Mouse (Mus musculus) T-cell, adult 2 months (primary cell): ENCODE data around the gene Ltbp1.

Experiments
- DNase-seq: peaks from one replicate; pipeline ENCODE4 v3.0.0; 2022; ENCODE audit warnings: low spot score

The Ltbp1 gene

GRCm38 (mm10) chr17:75067314-75067713, 61.9 kb downstream of the Ltbp1 start:
- no peak for DNase-seq

- DNase-seq, result no peak
Measured at GRCm38 (mm10) chr17:75069232-75069631, 63.9 kb downstream of the Ltbp1 start.

GRCm38 (mm10) chr17:75071174-75071573, 65.8 kb downstream of the Ltbp1 start:
- no peak for DNase-seq

GRCm38 (mm10) chr17:75071749-75072148, 66.4 kb downstream of the Ltbp1 start:
- DNase-seq, result no peak

- DNase-seq, result no peak
Measured at GRCm38 (mm10) chr17:75073887-75074286, 68.5 kb downstream of the Ltbp1 start.

- DNase-seq, result no peak
Measured at GRCm38 (mm10) chr17:75074978-75075699, 69.8 kb downstream of the Ltbp1 start.

- DNase-seq, result no peak
Measured at GRCm38 (mm10) chr17:75081401-75081800, 76.0 kb downstream of the Ltbp1 start.

- DNase-seq, result no peak
Measured at GRCm38 (mm10) chr17:75082449-75082848, 77.1 kb downstream of the Ltbp1 start.

- DNase-seq, result no peak
Measured at GRCm38 (mm10) chr17:75087296-75087941, 82.1 kb downstream of the Ltbp1 start.

- DNase-seq, result no peak
Measured at GRCm38 (mm10) chr17:75088232-75088631, 82.9 kb downstream of the Ltbp1 start.

GRCm38 (mm10) chr17:75088727-75089126, 83.4 kb downstream of the Ltbp1 start:
- no peak for DNase-seq

- no peak for DNase-seq
Measured at GRCm38 (mm10) chr17:75090556-75090955, 85.2 kb downstream of the Ltbp1 start.

- no peak for DNase-seq
Measured at GRCm38 (mm10) chr17:75093563-75093962, 88.2 kb downstream of the Ltbp1 start.

- DNase-seq, result no peak
Measured at GRCm38 (mm10) chr17:75094591-75094990, 89.2 kb downstream of the Ltbp1 start.

GRCm38 (mm10) chr17:75096727-75097126, 91.4 kb downstream of the Ltbp1 start:
- no peak for DNase-seq

GRCm38 (mm10) chr17:75097367-75097766, 92.0 kb downstream of the Ltbp1 start:
- no peak for DNase-seq

- no peak for DNase-seq
Measured at GRCm38 (mm10) chr17:75101215-75101614, 95.8 kb downstream of the Ltbp1 start.

GRCm38 (mm10) chr17:75101994-75102393, 96.6 kb downstream of the Ltbp1 start:
- DNase-seq, result no peak

- no peak for DNase-seq
Measured at GRCm38 (mm10) chr17:75107412-75107811, 102.0 kb downstream of the Ltbp1 start.

GRCm38 (mm10) chr17:75107879-75108278, 102.5 kb downstream of the Ltbp1 start:
- DNase-seq, result no peak

- no peak for DNase-seq
Measured at GRCm38 (mm10) chr17:75109081-75109716, 103.8 kb downstream of the Ltbp1 start.

- DNase-seq, result no peak
Measured at GRCm38 (mm10) chr17:75110252-75111205, 105.2 kb downstream of the Ltbp1 start.
